Mouse (Mus musculus): ENCODE results near the gene Kif26a. TPM values are rescaled to one million over a fixed set of nuclear protein-coding genes. Genes with fewer than 3 reads are reported as not detected.

Kif26a gene
- polyA plus RNA-seq, 1 experiment from 2014 or later, result 0.17 TPM

- ATAC-seq (ENCODE audit: low read depth) (no peak), DNase-seq (no peak)
- no peaks in the 10 kb centered on the region for H3K9me3 ChIP-seq (replicated peaks)
- WGBS (ENCODE audit: insufficient replicate concordance), result 65% methylated on average over 13 of the region's 13 CpGs
- no peaks in the 10 kb centered on the region for H3K36me3 ChIP-seq
- no peak overlapping the region for H3K9ac ChIP-seq
- 0 out of 2 replicates have a peak, but pooled peaks cover 2% of the 10 kb centered on the region for H3K27me3 ChIP-seq
- no peak overlapping the region for H3K4me3 ChIP-seq (replicated peaks)
- no peak overlapping the region for H3K27ac ChIP-seq
- H3K4me2 ChIP-seq, result no peak overlapping the region
- H3K4me1 ChIP-seq (replicated peaks), result no peaks in the 10 kb centered on the region; the same call in 1 of the 2 replicates
Observed at GRCm38 (mm10) chr12:112223721-112224337, 77.8 kb downstream of the Kif26a start.

- WGBS (ENCODE audit: insufficient replicate concordance), result 40% methylated on average over 1 of the region's 1 CpGs
Observed at GRCm38 (mm10) chr12:112226238-112226637, 80.2 kb downstream of the Kif26a start.

GRCm38 (mm10) chr12:112226656-112227055, 80.6 kb downstream of the Kif26a start:
- no peak overlapping the region for H3K4me2 ChIP-seq
- H3K9ac ChIP-seq, result no peak overlapping the region
- DNase-seq (no peak), ATAC-seq (ENCODE audit: low read depth) (no peak)
- H3K27ac ChIP-seq, result no peak overlapping the region
- H3K9me3 ChIP-seq (replicated peaks), result no peaks in the 10 kb centered on the region
- no peaks in the 10 kb centered on the region; the same call in 1 of the 2 replicates for H3K4me1 ChIP-seq (replicated peaks)
- no peaks in the 10 kb centered on the region for H3K36me3 ChIP-seq
- 80% methylated on average over 2 of the region's 2 CpGs for WGBS (ENCODE audit: insufficient replicate concordance)
- H3K27me3 ChIP-seq, result 0 out of 2 replicates have a peak, but pooled peaks cover 2% of the 10 kb centered on the region
- no peak overlapping the region for H3K4me3 ChIP-seq (replicated peaks)

More at GRCm38 (mm10) chr12:112226238-112226637, 80.2 kb downstream of the Kif26a start:
- Histone ChIP-seq H3K9ac (no peak overlapping the region), H3K27ac (no peak overlapping the region), H3K36me3 (no peaks in the 10 kb centered on the region), H3K4me2 (no peak overlapping the region), H3K4me1 (replicated peaks) (no peaks in the 10 kb centered on the region; the same call in 1 of the 2 replicates), H3K9me3 (replicated peaks) (no peaks in the 10 kb centered on the region), H3K27me3 (0 out of 2 replicates have a peak, but pooled peaks cover 2% of the 10 kb centered on the region), H3K4me3 (replicated peaks) (no peak overlapping the region)
- ATAC-seq (ENCODE audit: low read depth) (no peak), DNase-seq (no peak)

- 59% methylated on average over 10 of the region's 10 CpGs for WGBS (ENCODE audit: insufficient replicate concordance)
Observed at GRCm38 (mm10) chr12:112229084-112229483, 83.1 kb downstream of the Kif26a start.

GRCm38 (mm10) chr12:112230196-112230595, 84.2 kb downstream of the Kif26a start:
- no peak overlapping the region for H3K4me2 ChIP-seq
- ATAC-seq (ENCODE audit: low read depth) (no peak), DNase-seq (no peak)
- H3K36me3 ChIP-seq, result no peaks in the 10 kb centered on the region
- no peak overlapping the region for H3K9ac ChIP-seq
- H3K4me1 ChIP-seq (replicated peaks), result no peaks in the 10 kb centered on the region; the same call in 1 of the 2 replicates
- no peaks in the 10 kb centered on the region for H3K27me3 ChIP-seq
- H3K27ac ChIP-seq, result no peak overlapping the region
- WGBS (ENCODE audit: insufficient replicate concordance), result 42% methylated on average over 2 of the region's 2 CpGs
- no peaks in the 10 kb centered on the region for H3K9me3 ChIP-seq (replicated peaks)
- no peak overlapping the region for H3K4me3 ChIP-seq (replicated peaks)

More at GRCm38 (mm10) chr12:112229084-112229483, 83.1 kb downstream of the Kif26a start:
- no peak for ATAC-seq (ENCODE audit: low read depth)
- H3K36me3 ChIP-seq, result no peaks in the 10 kb centered on the region
- H3K27ac ChIP-seq, result no peak overlapping the region
- H3K27me3 ChIP-seq, result no peaks in the 10 kb centered on the region
- no peak overlapping the region for H3K4me2 ChIP-seq
- H3K4me1 ChIP-seq (replicated peaks), result no peaks in the 10 kb centered on the region; the same call in 1 of the 2 replicates
- no peak overlapping the region for H3K4me3 ChIP-seq (replicated peaks)
- no peak for DNase-seq
- H3K9me3 ChIP-seq (replicated peaks), result no peaks in the 10 kb centered on the region
- no peak overlapping the region for H3K9ac ChIP-seq

MicroRNAs within 50 kb of the gene (microRNA counts, 519-probe panel; counts per million panel counts)
- microRNA mmu-miR-203, result 1,600 counts per million, percentile 4 among the panel's probes with 10 or more counts

Small RNA genes within 50 kb of the gene (microRNA-seq; reads per million reads assigned to microRNA genes)
- gene Mir203 (860 reads per million, percentile 73 among the genes with 10 or more reads in this experiment), gene Mir3073a (not detected), gene Mir3073b (not detected)

Other genes starting within 250 kb of the Kif26a start
- gene Ppp1r13b, start 238.1 kb upstream of the Kif26a start, polyA plus RNA-seq (2015; fragmentation: Nextera tagmentation; extraction: Ambion mirVana), result 3.4 and 4.0 TPM in 2 replicates
- gene Atp5mpl, start 179.2 kb upstream of the Kif26a start, polyA plus RNA-seq (2015; fragmentation: Nextera tagmentation; extraction: Ambion mirVana), result 591 and 627 TPM in 2 replicates
- 0.05 TPM in 1 of 2 replicates, not detected in the other for gene Tdrd9, start 174.6 kb upstream of the Kif26a start, polyA plus RNA-seq (2015; fragmentation: Nextera tagmentation; extraction: Ambion mirVana)
- not detected in 2 replicates for gene Rd3l, start 164.9 kb upstream of the Kif26a start, polyA plus RNA-seq (2015; fragmentation: Nextera tagmentation; extraction: Ambion mirVana)
- gene Aspg, start 39.5 kb upstream of the Kif26a start, polyA plus RNA-seq (2015; fragmentation: Nextera tagmentation; extraction: Ambion mirVana), result 0.06 and 0.10 TPM in 2 replicates